Mouse (Mus musculus): Measurements from ENCODE around the gene Slc17a3. TPM values are rescaled to one million over a fixed set of nuclear protein-coding genes. Genes with fewer than 3 reads are reported as not detected.

Slc17a3 gene
- total RNA-seq, 2 experiments from 2014 or later = not detected

DNA sequence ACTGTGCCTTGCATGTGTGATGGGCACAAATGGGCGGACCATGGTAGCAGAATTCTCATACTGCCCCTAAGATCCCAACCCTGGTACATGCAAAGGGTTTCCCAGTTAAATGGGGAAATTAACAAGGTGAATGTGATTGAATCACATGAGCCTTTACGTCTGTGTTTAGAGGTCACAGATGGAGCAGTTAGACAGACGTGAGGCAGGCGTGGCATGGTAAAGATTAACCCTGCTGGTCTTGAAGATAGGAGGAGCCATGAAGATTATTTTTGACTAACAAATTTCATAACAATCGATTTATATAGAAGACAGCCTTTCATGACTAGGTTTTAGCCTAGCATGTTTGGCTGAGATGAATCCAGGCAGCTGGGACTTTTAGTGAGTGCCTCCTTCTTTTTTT is 33.9 kb downstream of the Slc17a3 start:
- no peak for DNase-seq (ENCODE audit: low spot score in 2 of 2)

DNA sequence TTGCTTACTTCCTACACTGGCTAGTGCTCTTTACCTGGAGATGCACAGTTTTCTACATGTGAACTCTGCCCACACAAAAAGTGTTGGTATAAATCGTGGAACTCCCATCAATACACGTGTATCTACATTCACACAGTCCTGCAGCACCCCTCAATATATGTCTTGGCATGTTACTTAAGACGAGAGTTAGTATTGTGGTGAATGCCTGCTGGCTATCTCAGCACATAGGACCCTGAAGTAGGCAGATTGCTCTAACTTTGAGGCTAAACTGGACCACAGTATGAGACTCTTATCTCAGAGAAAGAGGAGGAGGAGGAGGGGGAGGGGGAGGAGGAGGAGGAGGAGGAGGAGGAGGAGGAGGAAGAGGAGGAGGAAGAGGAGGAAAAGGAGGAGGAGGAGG is 39.9 kb downstream of the Slc17a3 start:
- no peak for DNase-seq (ENCODE audit: low spot score in 2 of 2)

DNA sequence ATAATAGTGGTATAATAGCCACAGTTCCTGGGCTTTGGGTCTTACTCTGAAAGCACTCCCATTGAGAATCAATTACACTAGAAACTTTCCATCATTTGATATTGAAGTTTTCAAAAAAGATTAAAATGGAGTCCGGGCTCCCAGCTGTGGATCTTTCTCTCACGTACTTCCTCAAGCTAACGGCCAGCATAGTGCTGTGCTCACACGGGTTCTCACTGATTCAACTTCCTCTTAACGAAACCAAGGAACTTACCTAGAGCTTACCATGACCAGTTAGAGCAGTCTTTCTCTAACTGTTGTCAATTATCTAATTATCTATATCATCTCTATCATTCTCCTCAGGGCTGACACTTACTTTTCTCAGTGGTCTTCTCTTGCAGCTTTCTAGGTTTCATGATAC is 40.4 kb downstream of the Slc17a3 start:
- DNase-seq (ENCODE audit: low spot score in 2 of 2) = no peak

DNA sequence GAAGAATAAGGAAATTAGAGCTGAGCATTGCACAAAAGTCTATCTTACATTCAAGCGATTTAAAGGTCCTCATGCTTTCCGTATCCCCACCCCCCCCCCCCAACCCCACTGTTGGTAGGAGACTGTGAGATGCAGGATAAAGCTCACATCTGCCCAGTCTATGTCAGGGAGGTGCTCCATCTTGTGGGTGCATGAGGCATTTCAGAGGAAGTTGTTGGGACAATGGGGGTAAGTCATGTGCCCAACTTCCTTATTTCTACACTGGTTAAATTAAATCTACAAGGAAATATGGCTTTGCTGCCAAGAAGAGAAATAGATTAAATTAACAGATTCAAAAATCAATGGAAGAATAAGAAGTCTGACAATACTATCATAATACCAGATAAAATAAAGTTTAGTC is 46.3 kb downstream of the Slc17a3 start:
- DNase-seq (ENCODE audit: low spot score in 2 of 2) = no peak

DNA sequence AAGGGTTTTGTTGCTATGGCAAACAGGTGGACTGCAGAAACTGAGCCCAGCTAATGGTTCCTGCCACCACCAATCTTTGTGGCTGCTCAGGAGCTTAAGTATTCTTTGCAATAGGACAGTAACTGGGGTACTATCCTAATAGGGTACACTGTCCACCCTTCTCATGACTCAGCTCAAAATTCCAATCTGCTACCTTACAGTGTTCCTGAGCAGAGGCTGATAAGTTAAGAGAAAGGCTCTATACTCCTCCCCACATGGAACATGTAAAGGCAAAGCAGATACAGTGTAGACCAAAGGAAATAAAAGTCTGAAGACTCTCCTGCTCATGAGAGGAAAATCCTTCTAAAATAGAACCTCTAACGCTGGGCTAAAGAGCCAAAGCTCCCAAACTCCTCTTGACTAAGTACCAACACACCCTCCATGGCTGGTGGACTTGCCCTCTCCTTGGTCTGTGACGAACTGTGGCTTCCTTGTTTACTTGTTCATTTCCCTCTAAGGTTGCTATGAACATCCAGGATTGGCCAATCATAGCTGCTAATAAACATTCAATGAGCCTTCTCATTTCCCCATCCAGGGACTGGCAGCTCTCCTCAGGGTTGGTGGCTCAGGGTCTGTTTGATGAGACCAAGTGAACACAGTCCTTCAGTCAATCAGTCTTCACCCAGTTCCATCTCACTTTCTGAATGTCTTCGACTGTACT is 47.9 kb downstream of the Slc17a3 start:
- DNase-seq (ENCODE audit: low spot score in 2 of 2) = no peak

DNA sequence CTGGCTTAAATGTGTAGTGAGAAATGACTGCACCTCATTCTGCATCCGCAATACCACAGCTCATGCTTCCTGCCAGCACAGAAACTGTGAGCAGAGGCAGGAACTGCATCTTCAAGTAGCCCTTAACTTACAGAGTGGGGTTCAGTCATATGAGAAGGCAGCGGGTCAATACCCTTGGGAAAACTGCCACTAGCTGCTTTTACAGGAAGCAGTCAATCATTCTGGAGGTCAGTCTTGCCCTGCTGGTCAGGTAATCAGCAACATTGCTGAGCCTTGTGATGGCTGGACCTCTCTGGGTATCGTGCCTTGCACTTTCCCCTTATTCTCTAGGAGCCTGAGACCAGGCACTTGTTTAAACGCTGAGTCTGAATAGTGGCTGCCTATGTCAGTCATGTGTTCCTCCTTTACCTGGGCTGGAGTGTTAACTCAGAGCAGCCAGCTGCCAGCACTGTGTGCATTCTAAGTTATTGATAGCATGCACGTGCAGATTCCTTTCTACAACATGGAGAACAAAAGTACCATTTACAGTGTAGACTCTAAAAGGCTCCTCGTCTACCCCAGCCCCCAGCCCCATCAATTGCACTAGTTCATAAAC is 49.9 kb downstream of the Slc17a3 start:
- no peak for DNase-seq (ENCODE audit: low spot score in 2 of 2)

DNA sequence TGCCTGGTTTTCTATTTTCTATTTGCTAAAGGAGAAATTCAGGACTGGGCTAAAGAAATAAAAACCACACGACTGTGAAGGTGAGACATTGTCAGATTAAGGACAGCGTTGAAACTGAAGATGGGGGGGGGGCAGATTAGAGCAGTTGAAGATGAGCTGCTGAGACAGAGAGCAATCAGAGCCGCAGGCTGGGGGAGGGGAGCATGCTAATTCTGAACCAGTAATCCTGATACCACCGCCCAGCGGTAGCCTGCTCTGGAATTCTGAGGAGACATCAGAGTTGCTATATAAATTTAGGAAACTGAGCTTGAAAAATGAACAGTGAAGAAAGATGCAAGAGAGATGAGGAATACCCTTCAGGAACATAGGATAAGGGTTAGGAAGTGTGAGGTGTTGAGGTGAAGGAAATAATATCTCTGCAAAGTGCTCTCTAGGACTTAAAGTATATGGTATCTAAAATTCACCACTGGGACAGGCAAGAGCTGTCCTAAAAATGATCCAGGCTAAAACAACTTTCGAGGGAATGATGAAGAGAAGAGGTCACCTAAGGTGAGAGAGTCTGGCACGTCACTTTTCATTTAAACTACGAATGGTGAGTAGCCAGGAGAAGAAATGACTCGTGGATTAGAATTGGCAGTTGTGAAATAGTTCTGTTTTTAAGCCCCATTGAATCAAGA is 53.5 kb downstream of the Slc17a3 start:
- no peak for DNase-seq (ENCODE audit: low spot score in 2 of 2)

DNA sequence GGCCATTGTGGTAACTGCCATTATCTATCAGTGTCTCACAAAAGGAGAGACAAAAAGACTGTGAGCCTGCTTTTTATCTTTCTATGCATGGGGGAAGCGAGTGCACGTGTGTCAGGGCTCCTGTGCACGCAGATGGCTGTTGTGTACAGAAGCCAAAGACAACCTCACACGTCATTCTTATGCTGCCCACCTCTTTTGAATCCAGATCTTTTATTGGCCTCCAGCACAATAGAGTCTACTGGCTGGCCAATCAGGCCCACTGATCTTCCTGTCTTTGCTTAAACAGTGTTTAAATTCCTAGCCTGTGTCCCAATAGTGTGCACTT is 54.0 kb downstream of the Slc17a3 start:
- DNase-seq (ENCODE audit: low spot score in 2 of 2) = no peak

DNA sequence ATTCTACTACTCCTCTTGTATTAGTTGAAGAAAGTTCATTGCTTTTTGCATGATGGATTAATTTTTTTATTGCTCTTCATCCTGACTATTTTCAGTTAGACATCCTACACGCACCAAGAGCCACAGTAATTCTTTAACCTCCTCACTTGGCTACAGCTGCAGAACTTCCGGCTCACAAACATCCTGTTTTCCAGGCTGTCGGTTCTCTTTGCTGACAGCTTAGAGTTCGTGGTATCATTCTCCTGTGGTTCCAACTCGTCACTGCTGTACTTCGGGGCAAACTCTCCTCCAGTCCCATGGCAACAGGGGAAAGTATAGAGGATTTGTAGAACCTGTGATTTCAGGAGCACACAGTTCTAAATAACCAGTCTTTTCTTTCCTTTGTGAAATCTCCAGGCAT is 59.0 kb downstream of the Slc17a3 start:
- DNase-seq (ENCODE audit: low spot score in 2 of 2) = no peak

DNA sequence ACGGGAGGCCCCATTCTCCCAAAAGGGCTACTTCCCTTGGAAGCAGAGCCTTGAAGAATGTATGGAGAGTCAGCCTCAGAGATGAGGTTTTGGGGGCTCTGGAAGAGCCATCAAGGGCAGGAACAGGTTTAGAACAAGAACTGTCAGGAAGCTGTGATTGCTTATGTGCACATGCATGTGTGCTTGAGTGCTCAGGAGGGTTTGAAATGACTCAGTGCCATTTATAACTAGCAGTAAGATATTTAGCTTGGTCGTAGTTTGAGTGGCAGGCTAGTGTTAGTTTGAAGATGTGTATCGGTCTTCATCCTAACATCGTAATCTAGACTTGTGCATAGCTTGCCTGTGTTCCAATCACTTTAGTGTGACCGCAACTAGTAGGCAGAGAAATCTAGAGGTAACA is 67.7 kb downstream of the Slc17a3 start:
- no peak for DNase-seq (ENCODE audit: low spot score in 2 of 2)

DNA sequence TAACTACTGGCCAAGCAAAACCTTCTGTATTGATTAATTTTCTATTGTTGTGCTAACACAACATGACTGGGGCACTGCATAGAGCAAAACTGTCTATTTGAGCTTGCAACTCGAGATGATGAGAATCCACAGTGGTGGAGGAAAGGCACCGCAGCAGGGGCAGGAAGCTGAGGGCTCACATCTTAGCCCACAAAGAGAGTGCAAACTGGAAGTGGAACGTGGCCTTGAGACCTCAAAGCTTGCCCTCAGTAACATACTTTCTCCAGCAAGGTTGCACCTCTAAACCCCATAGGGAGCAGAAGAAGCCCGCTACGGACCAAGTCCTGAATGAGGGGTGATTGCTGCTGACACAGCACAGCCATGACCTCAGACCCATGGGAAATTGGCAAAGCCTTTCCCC is 70.9 kb downstream of the Slc17a3 start:
- no peak for DNase-seq (ENCODE audit: low spot score in 2 of 2)

Other genes with a start within 250 kb of the Slc17a3 start
- 1 to 10 TPM; 7.9 TPM for gene Hist1h2be, start 218.3 kb upstream of the Slc17a3 start, total RNA-seq (2021)
- 10 to 100 TPM; 49.2 to 54.0 TPM for gene Hist1h1e, start 216.9 kb upstream of the Slc17a3 start, total RNA-seq (2021)
- gene Hist1h2ac, start 155.5 kb upstream of the Slc17a3 start, total RNA-seq (2021) = 1 to 10 TPM; 2.4 to 2.5 TPM
- gene Hist1h2bc, start 155.2 kb upstream of the Slc17a3 start, total RNA-seq (2021) = 10 to 100 TPM; 29.7 to 32.4 TPM
- not detected for gene Hist1h1t, start 143.6 kb upstream of the Slc17a3 start, total RNA-seq (2021)
- 100 to 1,000 TPM; 114 to 117 TPM for gene Hist1h4c, start 141.0 kb upstream of the Slc17a3 start, total RNA-seq (2021)
- gene Hfe, start 128.6 kb upstream of the Slc17a3 start, total RNA-seq (2021) = 1 to 10 TPM; 3.4 to 3.9 TPM
- gene Hist1h1c, start 100.6 kb upstream of the Slc17a3 start, total RNA-seq (2021) = 10 to 100 TPM; 55.8 to 61.1 TPM
- gene Hist1h3c, start 93.8 kb upstream of the Slc17a3 start, total RNA-seq (2021) = not detected
- 10 to 100 TPM; 17.8 to 19.6 TPM for gene Hist1h2bb, start 92.7 kb upstream of the Slc17a3 start, total RNA-seq (2021)
- 10 to 100 TPM; 17.2 to 22.5 TPM for gene Hist1h2ab, start 88.3 kb upstream of the Slc17a3 start, total RNA-seq (2021)
- gene Hist1h3b, start 87.2 kb upstream of the Slc17a3 start, total RNA-seq (2021) = 1 to 10 TPM; 4.3 to 9.9 TPM
- 10 to 100 TPM; 92.6 to 94.4 TPM for gene Hist1h4b, start 82.4 kb upstream of the Slc17a3 start, total RNA-seq (2021)
- 10 to 100 TPM; 64.4 to 74.0 TPM for gene Hist1h4a, start 78.2 kb upstream of the Slc17a3 start, total RNA-seq (2021)
- 10 to 100 TPM; 42.3 to 45.0 TPM for gene Hist1h3a, start 77.0 kb upstream of the Slc17a3 start, total RNA-seq (2021)
- 10 to 100 TPM; 24.9 to 25.2 TPM for gene Hist1h1a, start 75.8 kb upstream of the Slc17a3 start, total RNA-seq (2021)
- not detected for gene Trim38, start 69.5 kb upstream of the Slc17a3 start, total RNA-seq (2021)
- gene Slc17a2, start 32.4 kb upstream of the Slc17a3 start, total RNA-seq (2021) = not detected
- not detected for gene Slc17a1, start 28.3 kb downstream of the Slc17a3 start, total RNA-seq (2021)
- not detected for gene Slc17a4, start 75.6 kb downstream of the Slc17a3 start, total RNA-seq (2021)
- not detected for gene Hist1h2ba, start 94.7 kb downstream of the Slc17a3 start, total RNA-seq (2021)
- gene Hist1h2aa, start 95.0 kb downstream of the Slc17a3 start, total RNA-seq (2021) = not detected
- not detected for gene Scgn, start 151.8 kb downstream of the Slc17a3 start, total RNA-seq (2021)

All from left cerebral cortex, adult 18-20 months (tissue).